Mouse (Mus musculus): ENCODE measurements around the gene Dmc1. TPM values are rescaled to one million over a fixed set of nuclear protein-coding genes. Genes with fewer than 3 reads are reported as not detected.

Gene Dmc1
- total RNA-seq (2021): 1 to 10 TPM; 1.6 to 2.3 TPM

DNA sequence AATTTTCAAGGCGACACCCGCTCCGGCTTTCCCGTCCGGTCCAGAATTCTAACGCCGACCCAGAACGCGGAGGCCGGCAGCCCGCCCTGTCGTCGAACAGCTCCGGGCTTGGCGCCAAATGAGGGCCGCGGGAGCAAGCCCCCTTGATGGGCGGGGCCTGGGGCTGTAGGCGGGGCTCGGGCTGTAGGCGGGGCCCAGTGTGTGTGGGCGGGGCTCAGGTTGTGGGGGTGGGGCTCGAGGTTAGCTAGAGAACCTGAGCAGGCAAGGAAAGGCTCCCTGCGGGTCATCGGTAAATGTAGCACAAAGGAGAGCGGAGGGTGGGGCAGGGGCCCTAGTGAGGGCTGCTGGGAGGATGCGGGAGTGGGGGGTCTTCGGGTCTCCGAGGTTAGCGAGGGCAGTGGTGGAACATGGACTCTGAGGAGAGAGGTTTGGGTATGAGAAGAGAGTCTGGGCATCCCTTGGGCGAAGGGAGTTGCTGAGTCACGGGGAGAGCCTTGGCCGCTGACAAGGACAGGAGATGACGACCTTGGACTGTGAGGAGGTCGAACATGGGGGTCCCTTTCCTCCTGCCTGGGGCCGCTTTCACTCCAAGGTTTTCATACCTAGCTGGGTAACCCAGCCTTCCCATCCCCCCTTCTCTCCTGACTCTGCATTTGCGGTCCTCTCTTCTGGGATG lies at the start of gene Dmc1:
TSS of gene Dmc1 (minus strand) at position 120 of the 676 bp plus-strand sequence.
- intact Hi-C loops (cut with DNase I): loop anchor here (10.0 kb wide), 2 partner anchors 60 to 130 kb away; partner anchors contain the start of gene Ddx17
- DNase-seq: peak; percentile 65

DNA sequence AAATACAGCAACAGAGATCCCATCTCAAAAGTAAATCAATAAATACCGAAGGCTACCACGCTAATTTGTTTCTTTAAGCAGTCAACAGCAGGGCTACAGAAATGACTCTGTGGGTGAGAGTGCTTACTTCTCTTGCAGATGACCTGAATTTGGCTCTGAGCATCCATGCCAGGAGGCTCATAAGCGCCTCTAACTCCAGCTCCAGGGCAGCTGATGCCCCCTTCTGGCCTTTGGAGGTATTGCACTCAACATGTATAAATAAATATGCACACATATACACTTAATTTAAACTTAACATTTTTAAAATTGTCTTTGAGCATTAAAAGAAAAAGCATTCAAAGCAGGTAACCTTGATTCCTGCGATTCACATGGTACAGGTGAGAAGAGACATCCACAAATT lies 46.6 kb upstream of the Dmc1 start:
- intact Hi-C loops (cut with DNase I): no loop called here
- no peak for DNase-seq

DNA sequence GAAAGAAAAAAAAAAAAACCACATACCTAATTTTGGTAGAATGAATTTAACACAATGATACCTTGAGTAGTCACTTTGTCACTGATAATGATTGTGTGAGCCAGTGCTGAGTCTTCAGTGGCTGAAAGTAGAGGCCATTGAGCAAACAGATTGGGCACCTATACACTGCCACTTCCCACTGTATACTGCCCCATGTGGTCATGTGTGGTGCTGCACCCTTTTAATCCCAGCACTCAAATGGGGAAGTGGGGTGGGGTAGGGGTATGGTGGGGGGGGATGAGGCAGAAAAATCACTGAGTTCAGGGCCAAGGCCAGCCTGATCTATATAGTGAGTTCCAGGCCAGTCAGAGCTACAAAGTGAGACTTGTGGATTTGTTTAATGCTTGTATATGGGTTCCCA lies 45.7 kb upstream of the Dmc1 start:
- intact Hi-C loops (cut with DNase I): no loop called here
- DNase-seq: peak; percentile 56

DNA sequence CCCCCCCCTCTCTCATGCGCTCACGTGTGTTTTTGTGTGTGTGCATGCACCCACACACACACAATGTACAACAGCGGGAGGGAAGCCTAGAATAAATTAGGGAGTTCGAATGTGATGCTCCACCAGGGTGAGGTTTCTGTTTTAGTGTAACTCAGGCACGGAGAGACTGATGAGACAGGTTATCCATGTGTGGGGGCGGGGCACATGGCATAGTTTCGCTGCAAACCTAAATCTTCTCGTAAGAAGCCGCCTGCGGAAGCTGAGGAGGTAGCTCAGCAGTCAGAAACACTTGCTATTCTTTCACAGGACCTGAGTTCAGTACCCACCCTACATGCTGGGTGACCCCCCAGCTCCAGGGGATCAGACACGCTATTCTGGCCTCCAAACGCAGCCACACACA lies 43.2 kb upstream of the Dmc1 start:
- intact Hi-C loops (cut with DNase I): loop anchor here (5.0 kb wide), 1 partner anchor 416 kb away; no protein-coding TSS in a partner anchor
- DNase-seq: no peak

DNA sequence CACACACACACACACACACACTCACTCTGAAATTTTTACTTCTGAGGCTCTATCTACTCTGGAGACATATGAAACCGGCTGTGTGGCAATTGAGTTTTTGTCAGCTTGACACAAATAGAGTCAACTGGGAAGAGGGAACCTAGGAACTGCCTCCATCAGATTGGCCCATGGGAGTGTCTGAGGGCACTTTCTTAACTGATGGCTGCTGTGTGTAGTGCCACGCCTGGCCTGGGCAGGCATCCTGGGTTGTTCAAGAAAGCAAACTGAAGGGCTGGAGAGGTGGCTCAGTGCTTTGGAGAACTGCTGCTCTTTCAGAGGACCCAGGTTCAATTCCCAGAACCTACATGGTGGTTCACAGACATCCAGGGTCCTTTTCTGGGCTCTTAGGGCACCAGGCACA lies 40.6 kb upstream of the Dmc1 start:
- intact Hi-C loops (cut with DNase I): loop anchor here (5.0 kb wide), 1 partner anchor 413 kb away; no protein-coding TSS in a partner anchor
- no peak for DNase-seq

DNA sequence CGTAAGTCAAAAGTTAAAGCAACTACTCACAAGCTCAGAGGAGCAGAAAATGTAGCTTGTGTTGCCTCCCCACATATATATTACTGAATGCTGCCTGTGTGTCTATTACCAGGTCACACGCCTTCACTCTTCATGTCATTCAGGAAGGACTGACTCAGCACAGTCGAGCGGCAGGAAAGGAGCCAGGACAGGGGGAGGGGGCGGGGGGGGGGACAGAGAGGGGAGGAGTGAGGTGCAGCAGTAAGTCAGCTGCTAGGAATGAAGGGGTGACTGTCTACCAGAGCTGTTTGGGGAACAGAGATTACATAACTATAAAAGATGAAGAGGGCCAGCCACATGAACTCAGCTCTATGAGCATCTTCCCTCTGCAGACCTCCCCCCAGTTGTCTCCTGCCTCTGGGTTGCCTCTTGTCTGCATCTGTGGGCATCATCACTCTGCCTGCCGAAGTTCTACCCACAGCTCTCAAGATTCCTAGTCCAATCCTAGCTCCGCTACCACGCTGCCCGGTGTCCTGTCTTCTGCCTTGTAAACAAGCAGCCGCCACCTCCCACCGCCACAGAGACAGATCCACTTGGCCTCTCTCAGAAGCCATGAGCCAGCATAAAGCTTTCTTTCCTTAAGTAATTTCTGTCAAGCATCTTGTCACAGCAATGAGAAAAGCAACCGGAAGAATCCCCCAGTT lies 36.4 kb upstream of the Dmc1 start:
- DNase-seq: no peak
- intact Hi-C loops (cut with DNase I): no loop called here

DNA sequence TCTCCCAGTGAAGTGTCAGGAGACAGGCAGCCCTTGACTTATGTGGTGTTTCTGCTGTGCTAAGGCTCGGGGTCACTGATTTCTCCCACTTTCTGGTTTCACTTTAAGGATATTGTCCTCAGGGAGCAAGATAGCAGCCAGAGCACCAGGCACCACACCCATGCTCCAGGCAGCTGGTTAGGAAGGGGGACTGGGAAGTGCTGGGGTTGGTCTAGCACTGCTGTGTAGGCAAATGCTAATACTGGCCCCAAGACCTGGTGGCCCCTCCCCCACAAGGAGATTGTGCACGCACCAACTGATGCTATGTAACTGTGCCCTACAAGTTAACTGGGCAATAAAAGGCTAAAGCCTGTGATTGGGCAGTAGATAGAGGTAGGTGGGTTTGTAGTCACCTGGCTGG lies 25.6 kb upstream of the Dmc1 start:
- DNase-seq: no peak
- intact Hi-C loops (cut with DNase I): no loop called here

DNA sequence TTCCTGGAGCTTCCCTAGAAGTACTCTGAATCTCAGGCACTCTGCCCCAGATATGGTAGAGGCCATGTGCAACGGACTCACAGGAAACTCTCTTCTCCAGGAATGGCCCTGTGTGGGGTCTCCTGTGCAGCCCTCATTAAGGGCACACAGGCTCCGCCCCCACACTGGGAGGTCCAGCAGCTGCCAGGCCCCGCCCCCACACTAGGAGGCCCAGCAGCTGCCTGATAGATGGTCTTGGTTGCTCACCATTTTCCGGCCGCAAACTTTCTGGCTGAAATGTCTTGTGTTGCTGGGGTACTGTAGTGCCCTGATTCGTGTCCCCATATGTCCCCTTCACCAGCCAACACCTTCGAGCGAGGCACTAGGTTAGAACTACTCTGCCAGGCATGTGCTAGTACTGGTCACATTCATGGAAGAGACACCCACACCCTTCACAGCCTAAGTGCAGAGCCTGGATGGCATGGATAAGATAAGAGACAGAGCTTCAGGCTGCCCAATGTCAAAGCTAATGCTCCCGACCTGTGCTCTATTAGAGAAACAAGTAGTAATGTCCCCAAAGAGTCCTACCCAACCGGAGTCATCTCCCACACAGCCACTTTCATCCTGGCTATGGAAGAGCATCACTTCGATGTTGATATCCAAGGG lies 15.0 kb upstream of the Dmc1 start:
- intact Hi-C loops (cut with DNase I): no loop called here

DNA sequence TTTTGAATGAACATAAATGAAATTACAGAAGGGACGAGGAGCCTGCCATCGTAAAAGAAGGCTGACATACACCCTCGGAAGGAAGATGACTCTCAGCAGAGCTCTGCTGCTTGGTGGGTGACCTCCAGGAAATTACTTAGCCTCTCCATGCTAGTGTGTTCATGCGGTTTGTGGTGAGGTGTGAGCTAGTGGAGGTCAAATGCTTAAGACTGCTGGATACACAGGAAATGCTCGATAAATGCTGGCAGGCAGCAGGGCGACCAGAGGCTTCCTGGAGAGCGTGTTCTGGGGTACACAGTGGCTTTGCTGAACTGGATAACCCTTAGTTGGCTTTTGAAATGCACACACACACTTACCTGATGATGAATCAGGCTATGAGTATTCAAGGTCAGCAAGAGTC lies 13.5 kb upstream of the Dmc1 start:
- intact Hi-C loops (cut with DNase I): no loop called here
- no peak for DNase-seq

More for the DNA sequence above, 15.0 kb upstream of the Dmc1 start:
- DNase-seq: no peak

DNA sequence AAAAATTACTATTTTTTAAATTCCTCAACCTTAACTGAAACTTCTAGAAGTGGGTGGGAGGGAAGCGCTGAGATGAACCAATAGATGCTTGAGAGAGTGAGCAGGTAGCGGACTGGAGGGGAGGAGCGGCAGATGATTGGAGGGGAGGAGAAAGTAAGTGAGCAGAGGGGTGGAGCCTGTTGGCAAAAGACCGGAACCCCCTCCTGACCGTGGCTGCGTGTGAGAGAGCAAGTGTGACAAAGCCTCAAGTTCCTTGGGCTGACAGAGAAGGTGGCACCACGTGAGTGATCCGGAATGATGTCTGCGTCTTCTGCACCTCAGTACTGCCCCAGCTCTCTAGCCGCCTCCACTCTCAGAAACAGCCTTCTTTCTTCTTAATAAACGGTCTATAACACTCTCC lies 12.2 kb upstream of the Dmc1 start:
- no peak for DNase-seq
- intact Hi-C loops (cut with DNase I): no loop called here

DNA sequence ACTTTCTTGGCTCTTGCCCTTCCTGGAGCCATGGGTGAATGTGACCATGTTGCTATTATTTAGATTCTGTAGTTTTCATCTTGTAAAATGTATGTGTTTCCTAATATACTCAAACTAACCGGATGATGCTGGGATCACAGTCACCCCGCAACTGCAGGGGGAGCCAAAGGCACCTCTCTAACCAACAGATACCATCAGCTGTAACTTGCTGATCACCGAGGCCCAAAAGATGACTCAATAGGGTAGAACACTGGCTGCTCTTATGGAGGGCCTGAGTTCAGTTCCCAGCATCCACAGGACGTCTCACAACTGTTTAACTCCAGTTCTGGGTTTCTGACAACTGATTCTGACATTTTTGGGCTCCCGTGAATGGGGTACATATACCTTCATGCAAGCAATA lies 11.8 kb upstream of the Dmc1 start:
- intact Hi-C loops (cut with DNase I): no loop called here
- DNase-seq: no peak

DNA sequence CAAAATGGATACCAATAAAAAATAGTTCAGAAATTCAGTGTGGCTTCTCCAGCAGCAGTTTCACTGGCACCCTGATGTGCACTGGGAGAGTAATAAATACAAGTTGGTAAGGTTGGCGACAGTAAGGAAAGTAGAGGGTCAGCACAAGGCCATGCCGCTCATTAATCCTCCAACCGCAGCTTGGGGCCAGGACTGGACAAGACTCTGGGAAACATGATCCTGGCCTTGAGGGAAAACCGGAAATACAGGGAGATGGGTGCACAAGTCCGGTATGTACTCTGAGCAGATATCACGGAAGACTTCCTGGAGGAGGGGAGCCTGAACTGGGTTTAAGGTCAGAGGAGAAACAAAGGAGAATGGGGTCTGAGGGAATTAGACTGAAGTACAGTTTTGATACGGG lies 10.6 kb upstream of the Dmc1 start:
- intact Hi-C loops (cut with DNase I): no loop called here
- DNase-seq: no peak

DNA sequence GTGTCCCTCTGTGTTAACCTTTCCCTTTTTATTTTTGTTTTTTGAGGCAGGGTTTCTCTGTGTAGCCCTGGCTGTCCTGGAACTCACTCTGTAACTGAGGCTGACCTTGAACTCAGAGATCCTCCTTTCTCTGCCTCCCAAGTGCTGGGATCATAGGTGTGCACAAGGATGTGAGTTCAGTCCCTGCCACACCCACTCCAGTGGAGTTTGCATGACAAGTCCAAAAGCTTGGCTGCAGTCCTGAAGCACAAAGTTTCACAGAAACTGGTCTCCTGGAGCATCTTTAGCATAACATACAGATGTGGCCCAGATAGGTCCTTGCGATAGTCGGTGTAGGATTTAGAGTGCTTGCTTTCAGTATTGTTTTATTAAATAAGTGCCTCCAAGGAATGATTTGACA lies 4.3 kb upstream of the Dmc1 start:
- no peak for DNase-seq

DNA sequence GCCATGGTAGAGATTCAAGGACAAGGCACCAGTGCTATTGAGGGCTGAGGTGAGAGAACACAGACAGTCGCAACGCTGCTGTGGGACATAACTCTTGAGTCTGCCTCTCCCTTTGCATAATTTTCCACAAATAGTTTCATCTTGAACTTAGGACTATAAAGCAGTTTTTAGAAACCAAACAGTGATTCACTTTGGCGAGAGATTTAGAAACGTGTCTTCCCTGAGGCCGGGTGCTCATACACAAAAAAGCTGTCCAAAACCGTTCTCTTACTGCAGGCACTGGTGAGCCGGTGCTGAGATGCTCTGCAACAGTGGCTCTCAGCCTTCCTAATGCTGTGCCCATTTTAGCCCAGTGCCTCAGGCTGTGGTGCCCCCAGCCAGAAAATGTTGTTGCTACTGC lies 3.3 kb upstream of the Dmc1 start:
- no peak for DNase-seq
- intact Hi-C loops (cut with DNase I): loop anchor here (10.0 kb wide), 2 partner anchors 63 to 133 kb away; partner anchors contain the start of gene Ddx17

More for the DNA sequence above, 4.3 kb upstream of the Dmc1 start:
- intact Hi-C loops (cut with DNase I): loop anchor here (10.0 kb wide), 2 partner anchors 64 to 134 kb away; partner anchors contain the start of gene Ddx17

DNA sequence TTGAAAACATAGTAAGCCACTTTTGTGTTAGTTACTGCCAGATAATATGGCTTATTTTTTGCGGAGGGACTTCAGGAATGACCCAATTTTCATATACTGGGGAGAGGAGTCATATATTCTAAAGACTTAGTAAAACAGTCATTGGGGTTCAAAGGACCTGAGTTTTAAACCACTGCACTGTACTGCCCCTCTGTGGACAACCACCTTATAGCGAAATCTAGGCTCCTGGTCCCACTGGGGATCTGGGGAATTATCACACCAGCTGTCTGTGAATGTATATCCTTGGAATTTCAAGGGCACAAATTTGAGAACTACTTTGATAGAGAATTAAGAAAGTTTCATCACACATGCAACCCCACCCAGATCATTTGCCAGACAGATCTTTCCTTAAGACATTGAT lies 2.8 kb upstream of the Dmc1 start:
- DNase-seq: no peak
- intact Hi-C loops (cut with DNase I): loop anchor here (10.0 kb wide), 2 partner anchors 63 to 133 kb away; partner anchors contain the start of gene Ddx17

DNA sequence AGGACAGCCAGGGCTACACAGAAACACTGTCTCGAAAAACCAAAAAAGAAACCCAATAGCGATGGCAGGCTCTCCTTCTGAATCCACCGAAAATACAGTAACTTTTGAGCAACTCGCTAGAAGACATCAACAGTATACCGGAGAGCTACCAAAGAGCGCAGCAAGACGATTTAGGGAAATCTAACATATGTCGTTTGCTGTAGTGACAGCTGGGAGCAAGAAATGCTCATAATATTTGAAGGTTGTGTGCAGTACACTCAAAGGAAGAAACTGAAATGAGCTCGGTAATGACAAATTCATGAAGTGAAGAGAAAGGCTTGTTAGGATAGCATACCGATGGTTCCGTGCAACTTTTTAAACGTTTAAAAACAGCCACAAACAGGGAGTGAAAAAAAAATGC lies 1.3 kb upstream of the Dmc1 start:
- intact Hi-C loops (cut with DNase I): loop anchor here (10.0 kb wide), 2 partner anchors 61 to 131 kb away; partner anchors contain the start of gene Ddx17
- DNase-seq: no peak

DNA sequence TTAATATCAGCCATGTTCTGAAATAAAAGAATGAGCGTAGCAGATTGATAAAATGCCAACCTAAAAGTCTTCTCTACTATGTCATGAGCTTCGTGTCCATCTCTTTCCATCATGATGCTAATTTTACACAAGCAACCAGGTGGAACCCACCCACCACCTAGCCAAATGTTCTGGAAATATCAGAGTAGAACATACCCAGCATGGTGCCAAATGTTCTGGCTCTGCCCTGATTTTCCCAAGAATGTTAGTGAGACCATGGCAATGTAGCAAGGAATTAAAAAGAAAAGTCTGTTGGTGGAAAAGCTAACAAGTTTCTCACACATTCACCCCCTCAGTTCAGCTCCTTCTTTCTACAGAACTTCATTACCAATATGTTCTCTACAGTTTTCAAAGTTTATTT lies 4.7 kb downstream of the Dmc1 start:
- intact Hi-C loops (cut with DNase I): loop anchor here (10.0 kb wide), 2 partner anchors 55 to 125 kb away; partner anchors contain the start of gene Ddx17
- no peak for DNase-seq

DNA sequence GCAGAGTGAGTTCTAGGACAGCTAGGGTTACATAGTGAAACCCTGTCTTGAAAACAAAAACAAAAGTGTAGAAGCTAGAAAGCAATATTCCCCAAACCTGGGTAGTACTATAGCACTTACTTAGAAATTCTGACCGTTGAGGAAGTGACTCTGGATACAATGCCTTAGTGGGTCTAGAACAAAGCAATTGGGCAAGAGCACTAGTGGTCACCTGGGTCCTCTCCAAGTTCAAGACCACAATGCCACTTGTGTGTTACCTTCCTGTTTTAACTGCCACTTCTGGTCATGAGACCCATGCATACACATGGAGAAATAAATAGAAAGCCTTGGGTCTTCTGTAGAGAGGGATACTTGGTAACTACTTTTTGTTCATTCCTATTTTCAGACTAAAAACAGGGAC lies 6.2 kb downstream of the Dmc1 start:
- no peak for DNase-seq
- intact Hi-C loops (cut with DNase I): no loop called here

DNA sequence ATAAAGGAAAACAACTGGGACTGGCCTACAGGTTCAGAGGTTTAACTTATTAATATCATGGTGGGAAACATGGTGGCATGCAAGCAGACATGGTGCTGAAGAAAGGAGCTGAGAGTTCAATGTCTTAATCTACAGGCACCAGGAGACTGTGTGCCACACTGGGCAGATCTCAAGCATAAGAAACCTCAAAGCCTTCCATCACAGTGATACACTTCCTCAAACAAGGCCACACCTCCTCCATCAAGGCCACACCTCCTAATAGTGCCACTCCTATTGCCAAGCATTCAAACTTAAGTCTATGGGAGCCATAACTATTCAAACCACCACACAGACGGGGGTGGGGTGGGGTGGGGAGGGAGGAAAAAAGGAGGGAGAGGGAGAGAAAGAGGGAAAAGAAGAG lies 23.3 kb downstream of the Dmc1 start:
- intact Hi-C loops (cut with DNase I): no loop called here

DNA sequence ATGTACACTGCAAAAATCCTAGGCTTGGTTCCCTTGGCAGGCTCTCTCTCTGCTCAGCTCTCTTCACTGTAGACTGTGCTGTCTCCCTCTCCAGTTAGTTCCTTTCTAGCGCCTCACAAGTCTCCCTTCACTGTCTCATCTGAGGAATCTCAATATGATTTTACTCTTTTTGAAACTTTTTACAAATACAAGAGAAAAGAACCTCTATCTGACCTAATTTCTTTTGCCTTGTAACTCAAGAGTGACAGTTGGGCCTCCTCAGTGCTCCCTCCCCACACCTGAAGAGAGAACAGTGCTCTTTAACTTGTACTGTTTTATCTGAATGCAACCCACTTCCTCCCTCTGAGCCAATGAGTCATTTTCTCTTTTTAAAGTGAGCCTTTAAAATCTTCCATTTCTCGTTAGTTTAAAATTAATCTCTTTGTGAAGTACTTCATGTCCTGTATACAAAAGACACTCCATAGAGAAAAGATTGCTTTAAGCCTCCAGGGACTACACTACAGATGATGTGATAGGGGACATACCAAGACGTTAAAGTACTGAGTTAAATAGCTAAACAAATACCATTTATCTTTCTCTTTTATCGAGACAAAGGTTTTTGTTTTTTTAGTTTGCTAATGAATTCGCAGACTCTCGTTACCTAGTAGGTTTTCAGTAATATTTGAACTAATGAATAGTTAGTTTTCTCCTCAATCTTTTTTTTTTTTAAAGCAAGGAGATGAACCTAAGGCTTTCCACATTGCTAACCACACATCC lies 27.1 kb downstream of the Dmc1 start:
- intact Hi-C loops (cut with DNase I): no loop called here
- no peak for DNase-seq

More for the DNA sequence above, 23.3 kb downstream of the Dmc1 start:
- no peak for DNase-seq

DNA sequence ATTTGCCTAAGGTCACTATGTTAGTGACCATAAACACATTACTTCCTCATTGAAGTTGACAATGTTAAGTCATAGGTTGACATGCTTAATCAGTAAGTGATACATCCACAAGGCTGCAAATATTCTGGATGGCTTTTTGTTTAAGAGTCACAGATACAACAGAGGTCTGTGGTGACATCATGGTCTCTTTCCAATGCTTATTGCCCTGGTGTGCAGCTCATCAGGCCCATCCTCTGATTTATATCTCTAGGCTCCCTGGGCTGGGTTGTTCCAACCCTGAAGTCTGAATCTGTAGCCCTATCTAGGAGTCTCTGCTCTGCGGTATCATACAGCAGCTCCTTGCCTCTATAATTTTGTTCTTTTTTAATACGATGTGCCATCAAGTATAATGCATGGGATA lies 28.0 kb downstream of the Dmc1 start:
- no peak for DNase-seq
- intact Hi-C loops (cut with DNase I): no loop called here
